Mouse (Mus musculus) neural tube, embryonic 15.5 days (tissue): ENCODE measurements around the gene Sept7. TPM values are rescaled to one million over a fixed set of nuclear protein-coding genes. Genes with fewer than 3 reads are reported as not detected.
A peak's percentile ranks its signal among the peaks of the same experiment; 100 is the strongest.
"Not testable (repeated sequence)": the region's sequence is repeated elsewhere in the genome, so short reads cannot be mapped to it uniquely, and the experiment has no call there.

Experiments used
- ATAC-seq: fragments of 200-750 bp; cut with Nextera tagmentation; 2 replicates; pipeline ENCODE4 v1.8.0; 2017; ENCODE audit warnings: mild to moderate bottlenecking, moderate TSS enrichment, moderate library complexity; ENCODE audit not compliant: low FRiP score
- H3K27ac ChIP-seq: fragments of 300-500 bp; sonication (generic); replicated peaks from 2 replicates; pipeline ENCODE4 v1.5.1; 2015; ENCODE audit warnings: mild to moderate bottlenecking, inconsistent platforms
- H3K27me3 ChIP-seq: fragments of 300-500 bp; sonication (generic); replicated peaks from 2 replicates; pipeline ENCODE4 v1.6.1; 2015; ENCODE audit warnings: inconsistent platforms
- H3K36me3 ChIP-seq: fragments of 300-500 bp; sonication (generic); 2 replicates; pipeline ENCODE4 v1.6.1; 2015; ENCODE audit warnings: inconsistent platforms
- H3K4me1 ChIP-seq: fragments of 300-500 bp; sonication (generic); 2 replicates; pipeline ENCODE4 v1.6.1; 2015; ENCODE audit warnings: inconsistent platforms
- H3K4me2 ChIP-seq: fragments of 300-500 bp; sonication (generic); 2 replicates; pipeline ENCODE4 v1.6.1; 2015; ENCODE audit warnings: inconsistent platforms, mild to moderate bottlenecking, moderate library complexity
- H3K4me3 ChIP-seq: fragments of 300-500 bp; sonication (generic); replicated peaks from 2 replicates; pipeline ENCODE4 v1.5.1; 2015; ENCODE audit warnings: mild to moderate bottlenecking, inconsistent platforms
- H3K9ac ChIP-seq: fragments of 300-500 bp; sonication (generic); replicated peaks from 2 replicates; pipeline ENCODE4 v1.6.1; 2015; ENCODE audit warnings: mild to moderate bottlenecking, inconsistent platforms
- H3K9me3 ChIP-seq: fragments of 300-500 bp; sonication (generic); replicated peaks from 2 replicates; pipeline ENCODE4 v1.6.1; 2016; ENCODE audit warnings: inconsistent platforms
- WGBS: fragments of 180-500 bp; shearing (Covaris S2); methylation state at CpG from one replicate; pipeline ENCODE4 v1.1.7; 2015; ENCODE audit warnings: mixed read lengths; 5-methylcytosine and 5-hydroxymethylcytosine counted together
- polyA plus RNA-seq: library from polyadenylated mRNA; unstranded; fragments of >200 nt; fragmentation: Nextera tagmentation; extraction: Ambion mirVana; gene quantifications from 2 replicates; pipeline ENCODE4 v1.2.1, GENCODE M21; 2015

Sept7 gene
- polyA plus RNA-seq, 1 experiment from 2014 or later = 260 TPM

DNA sequence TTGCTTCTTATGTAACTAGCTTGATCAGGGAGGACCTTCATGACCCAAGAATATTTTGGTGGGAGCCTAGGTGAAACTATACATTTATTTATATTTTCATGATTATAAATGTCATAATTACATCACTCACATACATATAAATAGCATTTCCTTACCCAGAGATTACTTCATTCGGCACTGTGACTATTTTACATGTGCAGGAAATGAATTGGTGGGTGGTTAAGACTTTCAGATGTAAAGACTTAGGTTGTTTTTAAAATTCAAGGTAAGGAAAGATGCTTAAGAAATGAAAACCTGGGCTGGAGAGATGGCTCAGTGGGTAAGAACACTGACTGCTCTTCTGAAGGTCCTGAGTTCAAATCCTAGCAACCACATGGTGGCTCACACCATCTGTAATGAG lies 9.8 kb downstream of the Sept7 start:
- Histone ChIP-seq H3K27ac (no peak overlapping the region), H3K36me3 (peaks cover 10% of the 10 kb centered on the region), H3K4me3 (no peak overlapping the region), H3K9me3 (no peaks in the 10 kb centered on the region), H3K9ac (no peak overlapping the region), H3K4me1 (no peaks in the 10 kb centered on the region), H3K4me2 (no peak overlapping the region), H3K27me3 (no peaks in the 10 kb centered on the region)
- 85% methylated on average over 1 of the region's 1 CpGs for WGBS
- ATAC-seq = no peak

DNA sequence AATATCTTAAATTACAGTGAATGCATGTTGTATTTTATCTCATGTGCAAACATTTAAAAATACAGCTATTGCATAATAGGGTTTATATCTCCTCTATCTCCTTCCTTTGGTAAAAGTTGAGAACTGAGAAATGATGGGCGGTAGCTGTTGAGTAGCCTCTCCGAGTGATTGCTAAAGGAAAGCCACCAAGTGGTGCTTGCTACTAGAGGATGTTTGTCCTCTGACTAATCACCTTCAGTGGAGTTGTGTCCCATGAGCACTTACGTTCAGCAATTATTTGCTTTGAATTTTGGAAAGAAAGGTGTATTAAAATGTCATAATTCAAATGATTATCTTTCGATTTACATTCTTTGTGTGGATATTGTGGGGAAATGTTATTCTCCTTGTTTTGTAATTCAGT lies 13.6 kb downstream of the Sept7 start:
- Histone ChIP-seq H3K36me3 (peaks cover 14% of the 10 kb centered on the region), H3K4me2 (no peak overlapping the region), H3K4me3 (no peak overlapping the region), H3K27me3 (no peaks in the 10 kb centered on the region), H3K9me3 (no peaks in the 10 kb centered on the region), H3K27ac (no peak overlapping the region), H3K9ac (no peak overlapping the region), H3K4me1 (no peaks in the 10 kb centered on the region)
- WGBS = 96% methylated on average over 4 of the region's 4 CpGs
- ATAC-seq = no peak

DNA sequence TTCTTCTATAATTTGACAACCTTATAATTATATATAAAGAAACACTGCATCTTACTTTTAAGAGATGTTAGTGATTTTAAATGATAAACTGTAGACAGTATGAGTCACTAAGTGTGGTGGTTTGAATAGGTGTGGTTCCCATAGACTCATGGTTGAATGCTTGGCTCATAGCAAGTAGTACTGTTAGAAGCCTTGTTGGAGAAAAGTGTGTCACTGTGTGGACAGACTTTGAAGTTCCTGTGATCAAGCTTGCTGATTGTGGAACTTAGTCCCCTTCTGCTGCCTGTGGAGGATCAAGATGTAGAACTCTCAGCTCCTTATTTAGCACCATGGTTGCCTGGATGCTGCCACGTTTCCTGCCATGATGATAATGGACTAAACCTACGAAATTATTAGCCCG lies 14.9 kb downstream of the Sept7 start:
- no peak overlapping the region for H3K4me3 ChIP-seq
- H3K36me3 ChIP-seq = peaks cover 17% of the 10 kb centered on the region
- H3K27me3 ChIP-seq = no peaks in the 10 kb centered on the region
- H3K4me1 ChIP-seq = no peaks in the 10 kb centered on the region
- no peak for ATAC-seq
- H3K9me3 ChIP-seq = no peaks in the 10 kb centered on the region
- H3K4me2 ChIP-seq = no peak overlapping the region
- H3K9ac ChIP-seq = no peak overlapping the region
- H3K27ac ChIP-seq = no peak overlapping the region
- 93% methylated on average over 3 of the region's 3 CpGs for WGBS

DNA sequence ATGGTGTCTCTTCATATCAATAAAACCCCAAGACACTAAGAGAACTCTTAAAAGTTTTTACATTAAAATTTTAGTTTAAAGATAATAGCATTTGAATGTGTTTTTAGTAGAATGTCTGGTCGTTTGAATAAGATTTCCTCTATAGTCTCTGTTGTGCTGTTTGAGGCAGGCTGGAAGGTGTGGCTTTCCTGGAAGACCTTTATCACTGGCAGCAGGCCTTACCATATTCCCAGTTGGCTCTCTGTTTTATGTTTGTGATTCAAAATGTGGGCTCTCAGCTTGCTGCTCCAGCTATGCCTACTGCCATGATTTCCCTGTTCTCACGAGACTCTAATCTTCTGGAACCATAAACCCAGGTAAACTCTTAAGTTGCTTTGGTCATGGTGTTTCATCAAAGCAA lies 15.3 kb downstream of the Sept7 start:
- no peak for ATAC-seq
- Histone ChIP-seq H3K27me3 (no peaks in the 10 kb centered on the region), H3K4me1 (no peaks in the 10 kb centered on the region), H3K27ac (no peak overlapping the region), H3K9ac (no peak overlapping the region), H3K4me3 (no peak overlapping the region), H3K9me3 (no peaks in the 10 kb centered on the region), H3K36me3 (peaks cover 17% of the 10 kb centered on the region), H3K4me2 (no peak overlapping the region)
- 91% methylated on average over 2 of the region's 2 CpGs for WGBS

DNA sequence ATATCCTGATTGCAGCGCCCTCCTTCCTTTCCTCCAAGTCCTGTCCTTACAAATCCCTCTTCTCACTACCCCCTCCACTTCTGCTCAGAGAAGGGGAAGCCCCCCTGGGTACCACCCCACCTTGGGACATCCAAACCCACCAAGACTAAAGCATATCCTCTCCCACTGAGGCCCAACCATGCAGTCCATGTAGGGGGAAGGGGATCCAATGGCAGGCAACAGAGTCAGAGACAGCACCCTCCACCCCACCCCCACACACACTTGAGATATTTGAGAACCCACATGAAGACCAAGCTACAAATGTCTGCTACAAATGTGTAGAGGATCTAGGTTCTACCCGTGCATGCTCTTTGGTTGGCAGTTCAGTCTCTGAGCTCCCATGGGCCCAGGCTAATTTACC lies 19.7 kb downstream of the Sept7 start:
- Histone ChIP-seq H3K9ac (no peak overlapping the region), H3K27me3 (no peaks in the 10 kb centered on the region), H3K36me3 (peaks cover 10% of the 10 kb centered on the region), H3K4me2 (no peak overlapping the region), H3K4me1 (no peaks in the 10 kb centered on the region), H3K4me3 (no peak overlapping the region), H3K27ac (no peak overlapping the region), H3K9me3 (no peaks in the 10 kb centered on the region)
- ATAC-seq = no peak
- WGBS = 100% methylated on average over 2 of the region's 2 CpGs

DNA sequence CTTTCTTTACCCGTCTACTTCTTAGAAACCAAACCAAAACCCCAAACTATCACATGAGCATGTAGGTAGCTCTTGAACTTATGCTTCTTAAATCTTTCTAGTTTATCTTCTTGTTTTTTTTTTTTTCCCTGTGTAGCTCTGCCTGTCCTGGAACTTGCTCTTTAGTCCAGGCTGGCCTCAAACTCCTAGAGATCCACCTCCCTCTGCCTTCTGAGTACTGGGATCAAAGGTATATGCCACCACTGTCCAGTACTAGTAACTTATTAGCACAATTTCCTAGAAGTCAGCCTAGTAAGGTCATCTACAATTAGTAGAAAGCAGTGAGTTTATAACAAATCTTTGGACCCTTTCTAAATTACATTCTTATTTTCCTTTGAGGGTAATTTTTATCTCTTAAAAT lies 37.6 kb downstream of the Sept7 start:
- Histone ChIP-seq H3K4me1 (no peaks in the 10 kb centered on the region), H3K9me3 (no peaks in the 10 kb centered on the region), H3K4me3 (no peak overlapping the region), H3K27ac (no peak overlapping the region), H3K9ac (no peak overlapping the region), H3K36me3 (peaks cover 18% of the 10 kb centered on the region; the same call in 1 of the 2 replicates), H3K27me3 (no peaks in the 10 kb centered on the region), H3K4me2 (no peak overlapping the region)
- 94% methylated on average over 1 of the region's 1 CpGs for WGBS
- ATAC-seq = no peak

DNA sequence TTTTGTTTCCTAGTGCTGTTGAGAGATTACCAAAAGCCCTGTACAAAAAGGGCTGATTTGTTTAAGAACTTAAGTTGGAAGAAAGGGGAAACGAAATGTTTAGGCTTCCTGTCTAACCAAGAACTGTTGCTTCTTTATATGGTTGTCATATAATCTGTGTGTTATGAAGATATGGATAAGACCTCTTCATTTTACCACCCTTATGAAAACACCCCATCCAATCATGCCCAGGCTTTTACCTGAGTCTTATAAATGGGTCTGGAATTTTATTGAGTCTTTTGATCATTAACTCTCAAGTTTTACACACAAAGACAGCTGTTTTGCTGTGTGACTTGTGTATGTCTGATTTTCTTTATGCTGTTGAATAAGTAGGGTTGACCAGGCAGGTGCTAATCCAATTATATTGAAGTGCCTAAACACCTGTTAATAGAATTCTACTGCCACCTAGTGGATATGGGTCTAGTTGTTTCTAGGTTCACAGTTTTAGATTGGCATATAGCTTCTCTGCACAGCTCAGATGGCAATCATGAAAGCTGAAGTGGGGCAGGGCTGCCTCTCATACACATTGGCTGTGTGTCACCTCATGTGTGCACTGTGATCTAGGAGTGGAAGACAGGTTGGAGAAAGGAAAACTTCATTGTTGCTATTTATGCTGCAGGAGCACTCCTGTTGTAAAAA lies 57.4 kb downstream of the Sept7 start:
- H3K4me2 ChIP-seq = no peak overlapping the region
- H3K4me1 ChIP-seq = no peaks in the 10 kb centered on the region
- peaks cover 13% of the 10 kb centered on the region for H3K36me3 ChIP-seq
- no peaks in the 10 kb centered on the region for H3K9me3 ChIP-seq
- no peak overlapping the region for H3K27ac ChIP-seq
- no peak overlapping the region for H3K9ac ChIP-seq
- H3K27me3 ChIP-seq = no peaks in the 10 kb centered on the region
- ATAC-seq = peak; percentile 59; the same call in 1 of the 2 replicates
- no peak overlapping the region for H3K4me3 ChIP-seq
- WGBS = 86% methylated on average over 1 of the region's 1 CpGs

DNA sequence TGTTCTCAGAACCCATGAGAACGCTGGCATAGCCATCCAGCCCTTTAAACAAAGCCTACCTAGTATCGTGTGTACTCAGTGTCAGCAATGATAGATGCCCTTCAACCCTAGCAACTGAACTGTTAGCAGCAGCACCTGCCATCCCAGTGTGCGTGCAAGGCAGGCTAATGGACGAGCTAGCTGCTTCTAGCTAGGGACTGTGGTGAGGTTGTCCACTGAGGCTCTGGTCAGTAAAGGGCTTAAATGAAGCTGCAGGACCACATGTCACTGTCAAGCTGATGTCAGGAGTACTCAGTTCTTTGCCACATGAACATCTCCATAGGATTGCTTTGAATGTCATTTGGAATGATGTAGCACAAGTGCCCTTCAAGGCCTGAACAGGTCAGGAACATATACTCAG lies 62.1 kb downstream of the Sept7 start:
- H3K27me3 ChIP-seq = no peaks in the 10 kb centered on the region
- no peaks in the 10 kb centered on the region for H3K36me3 ChIP-seq
- no peak overlapping the region for H3K4me2 ChIP-seq
- WGBS = 81% methylated on average over 4 of the region's 4 CpGs
- no peaks in the 10 kb centered on the region for H3K4me1 ChIP-seq
- no peak overlapping the region for H3K27ac ChIP-seq
- no peak for ATAC-seq
- no peaks in the 10 kb centered on the region for H3K9me3 ChIP-seq
- no peak overlapping the region for H3K4me3 ChIP-seq
- H3K9ac ChIP-seq = no peak overlapping the region

DNA sequence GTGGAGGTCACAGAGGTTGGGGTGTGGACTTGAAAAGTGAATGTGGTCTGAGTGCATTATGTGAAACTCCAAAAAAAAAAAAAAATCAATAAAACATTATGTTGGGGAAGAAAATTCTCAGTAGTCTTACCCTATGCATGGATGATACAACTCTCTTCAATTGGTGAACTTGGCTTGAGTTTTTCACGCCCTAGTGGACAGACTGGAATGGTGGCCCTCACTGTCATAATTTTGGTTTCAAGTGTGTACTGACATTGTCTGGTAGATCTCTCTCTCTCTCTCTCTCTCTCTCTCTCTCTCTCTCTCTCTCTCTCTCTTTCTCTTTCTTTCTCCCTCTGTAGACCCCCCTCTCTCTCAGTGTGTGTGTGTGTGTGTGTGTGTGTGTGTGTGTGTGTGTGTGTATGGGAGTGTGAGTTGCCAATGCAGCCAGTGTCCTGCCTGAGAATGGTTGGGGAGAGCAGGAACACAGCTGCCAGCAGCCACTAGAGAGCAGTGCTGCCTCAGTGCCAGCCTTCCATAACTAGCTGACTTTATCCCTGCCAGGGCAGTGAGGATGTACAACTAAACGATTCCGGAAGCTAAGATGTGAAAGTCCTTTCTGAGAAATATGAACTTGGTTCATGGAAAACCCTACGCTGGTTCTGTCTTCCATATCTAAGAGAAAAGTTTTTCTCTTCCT lies 65.7 kb downstream of the Sept7 start:
- 63% methylated on average over 4 of the region's 4 CpGs for WGBS
- Histone ChIP-seq H3K4me1 (no peaks in the 10 kb centered on the region), H3K27me3 (no peaks in the 10 kb centered on the region), H3K9ac (no peak overlapping the region), H3K36me3 (no peaks in the 10 kb centered on the region), H3K9me3 (no peaks in the 10 kb centered on the region), H3K4me3 (no peak overlapping the region), H3K27ac (no peak overlapping the region), H3K4me2 (no peak overlapping the region)
- ATAC-seq = peak; percentile 89

DNA sequence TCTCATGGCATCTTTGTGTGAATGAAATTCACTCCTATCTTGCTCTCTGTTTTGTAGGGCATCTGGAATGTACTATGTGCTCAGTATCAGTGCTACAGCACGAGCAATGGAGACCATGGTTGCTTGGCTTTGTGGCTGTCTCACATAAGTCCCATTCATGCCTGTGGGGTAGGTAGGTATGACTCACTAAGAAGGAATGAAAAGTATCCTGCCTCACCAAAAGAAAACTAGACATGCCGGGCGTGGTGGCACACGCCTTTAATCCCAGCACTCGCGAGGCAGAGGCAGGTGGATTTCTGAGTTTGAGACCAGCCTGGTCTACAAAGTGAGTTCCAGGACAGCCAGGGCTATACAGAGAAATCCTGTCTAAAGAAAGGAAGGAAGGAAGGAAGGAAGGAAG lies 67.4 kb downstream of the Sept7 start:
- H3K4me1 ChIP-seq, ATAC-seq, H3K27me3 ChIP-seq, H3K36me3 ChIP-seq, H3K9me3 ChIP-seq, H3K4me2 ChIP-seq, H3K27ac ChIP-seq, H3K4me3 ChIP-seq, H3K9ac ChIP-seq: not testable (repeated sequence)
- 94% methylated on average over 6 of the region's 6 CpGs for WGBS

DNA sequence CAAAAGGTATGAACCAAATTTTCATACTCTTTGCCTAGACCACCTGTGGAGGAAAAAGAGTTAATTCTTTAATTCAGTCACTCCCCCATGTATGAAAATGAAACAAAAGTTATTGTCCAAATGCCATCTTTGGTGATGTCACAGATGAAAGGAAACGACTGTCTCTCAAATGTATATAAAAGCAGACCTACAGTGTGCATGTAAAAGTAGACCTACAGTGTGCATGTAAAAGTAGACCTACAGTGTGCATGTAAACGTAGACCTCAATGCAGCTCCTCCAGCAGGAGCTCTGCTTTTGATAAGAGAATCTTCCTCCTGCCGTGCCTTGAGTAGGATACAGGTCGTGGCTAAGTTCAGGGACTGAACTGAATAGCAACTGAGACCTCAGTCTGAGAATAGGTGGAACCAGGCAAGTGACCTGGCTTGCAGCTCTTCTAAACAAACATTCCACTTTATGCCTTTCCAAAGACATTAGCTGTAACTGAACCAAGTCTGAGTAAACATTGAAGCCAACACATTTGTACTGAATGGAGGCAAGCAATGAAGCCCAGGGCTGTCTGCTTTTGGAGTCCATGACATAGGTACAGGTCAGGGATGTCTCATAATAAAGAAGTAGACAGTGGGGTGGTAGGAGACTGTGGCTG lies 75.6 kb downstream of the Sept7 start:
- ATAC-seq = no peak

More for the DNA sequence above, 75.6 kb downstream of the Sept7 start:
- Histone ChIP-seq H3K4me2 (no peak overlapping the region), H3K27me3 (no peaks in the 10 kb centered on the region), H3K27ac (no peak overlapping the region), H3K4me3 (no peak overlapping the region), H3K9ac (no peak overlapping the region), H3K9me3 (no peaks in the 10 kb centered on the region), H3K36me3 (no peaks in the 10 kb centered on the region), H3K4me1 (no peaks in the 10 kb centered on the region)
- 89% methylated on average over 4 of the region's 4 CpGs for WGBS
